Mouse (Mus musculus): Measurements from ENCODE around the gene Tex261. TPM values are rescaled to one million over a fixed set of nuclear protein-coding genes. Genes with fewer than 3 reads are reported as not detected.

The Tex261 gene
- polyA plus RNA-seq, 1 experiment from 2014 or later: 77.3 TPM

GRCm38 (mm10) chr6:83749286-83749685 lies 26.3 kb downstream of the Tex261 start:
- 64% methylated on average over 3 of the region's 3 CpGs for WGBS
- Histone ChIP-seq H3K27ac (ENCODE audit: low read depth, low read length) (no peak overlapping the region), H3K9ac (ENCODE audit: low read depth, low read length) (no peak overlapping the region), H3K36me3 (ENCODE audit: control insufficient read depth, insufficient read depth, low read length) (no peaks in the 10 kb centered on the region), H3K4me1 (replicated peaks; ENCODE audit: control insufficient read depth, insufficient read depth, low read length) (no peaks in the 10 kb centered on the region), H3K4me3 (ENCODE audit: low read depth, low read length) (no peak overlapping the region), H3K9me3 (ENCODE audit: control insufficient read depth, low read length) (no peaks in the 10 kb centered on the region), H3K27me3 (replicated peaks; ENCODE audit: control insufficient read depth, insufficient read depth, low read length) (peaks cover 26% of the 10 kb centered on the region), H3K4me2 (no peak overlapping the region)
- ATAC-seq (replicated peaks; ENCODE audit: low FRiP score): no peak
- DNase-seq (ENCODE audit: low spot score): no peak

- WGBS: 50% methylated on average over 2 of the region's 2 CpGs
- H3K27me3 ChIP-seq (replicated peaks; ENCODE audit: control insufficient read depth, insufficient read depth, low read length): peaks cover 4% of the 10 kb centered on the region
Observed at GRCm38 (mm10) chr6:83745466-83745865, 30.1 kb downstream of the Tex261 start.

GRCm38 (mm10) chr6:83744557-83744956 lies 31.1 kb downstream of the Tex261 start:
- no peaks in the 10 kb centered on the region for H3K36me3 ChIP-seq (ENCODE audit: control insufficient read depth, insufficient read depth, low read length)
- peaks cover 4% of the 10 kb centered on the region for H3K27me3 ChIP-seq (replicated peaks; ENCODE audit: control insufficient read depth, insufficient read depth, low read length)

More at GRCm38 (mm10) chr6:83745466-83745865, 30.1 kb downstream of the Tex261 start:
- no peaks in the 10 kb centered on the region for H3K36me3 ChIP-seq (ENCODE audit: control insufficient read depth, insufficient read depth, low read length)
- H3K4me3 ChIP-seq (ENCODE audit: low read depth, low read length): no peak overlapping the region
- H3K4me1 ChIP-seq (replicated peaks; ENCODE audit: control insufficient read depth, insufficient read depth, low read length): no peaks in the 10 kb centered on the region
- H3K9ac ChIP-seq (ENCODE audit: low read depth, low read length): no peak overlapping the region
- H3K4me2 ChIP-seq: no peak overlapping the region
- DNase-seq (ENCODE audit: low spot score) (no peak), ATAC-seq (replicated peaks; ENCODE audit: low FRiP score) (no peak)
- H3K9me3 ChIP-seq (ENCODE audit: control insufficient read depth, low read length): no peaks in the 10 kb centered on the region; the same call in 1 of the 2 replicates
- no peak overlapping the region for H3K27ac ChIP-seq (ENCODE audit: low read depth, low read length)

GRCm38 (mm10) chr6:83744126-83744525 lies 31.5 kb downstream of the Tex261 start:
- H3K4me3 ChIP-seq (ENCODE audit: low read depth, low read length): no peak overlapping the region
- H3K4me2 ChIP-seq: no peak overlapping the region
- DNase-seq (ENCODE audit: low spot score): no peak
- ATAC-seq (replicated peaks; ENCODE audit: low FRiP score): no peak
- no peak overlapping the region for H3K27ac ChIP-seq (ENCODE audit: low read depth, low read length)
- WGBS: 70% methylated on average over 5 of the region's 5 CpGs
- no peak overlapping the region for H3K9ac ChIP-seq (ENCODE audit: low read depth, low read length)
- no peaks in the 10 kb centered on the region; the same call in 1 of the 2 replicates for H3K9me3 ChIP-seq (ENCODE audit: control insufficient read depth, low read length)
- H3K36me3 ChIP-seq (ENCODE audit: control insufficient read depth, insufficient read depth, low read length): no peaks in the 10 kb centered on the region
- no peaks in the 10 kb centered on the region for H3K4me1 ChIP-seq (replicated peaks; ENCODE audit: control insufficient read depth, insufficient read depth, low read length)
- peaks cover 4% of the 10 kb centered on the region for H3K27me3 ChIP-seq (replicated peaks; ENCODE audit: control insufficient read depth, insufficient read depth, low read length)

More at GRCm38 (mm10) chr6:83744557-83744956, 31.1 kb downstream of the Tex261 start:
- WGBS: 47% methylated on average over 5 of the region's 5 CpGs
- Histone ChIP-seq H3K9me3 (ENCODE audit: control insufficient read depth, low read length) (no peaks in the 10 kb centered on the region; the same call in 1 of the 2 replicates), H3K4me3 (ENCODE audit: low read depth, low read length) (no peak overlapping the region), H3K27ac (ENCODE audit: low read depth, low read length) (no peak overlapping the region), H3K4me2 (no peak overlapping the region), H3K4me1 (replicated peaks; ENCODE audit: control insufficient read depth, insufficient read depth, low read length) (no peaks in the 10 kb centered on the region), H3K9ac (ENCODE audit: low read depth, low read length) (no peak overlapping the region)
- ATAC-seq (replicated peaks; ENCODE audit: low FRiP score) (no peak), DNase-seq (ENCODE audit: low spot score) (no peak)

GRCm38 (mm10) chr6:83743212-83743611 lies 32.4 kb downstream of the Tex261 start:
- Histone ChIP-seq H3K36me3 (ENCODE audit: control insufficient read depth, insufficient read depth, low read length) (no peaks in the 10 kb centered on the region), H3K9me3 (ENCODE audit: control insufficient read depth, low read length) (no peaks in the 10 kb centered on the region; the same call in 1 of the 2 replicates), H3K4me1 (replicated peaks; ENCODE audit: control insufficient read depth, insufficient read depth, low read length) (no peaks in the 10 kb centered on the region), H3K4me2 (no peak overlapping the region), H3K9ac (ENCODE audit: low read depth, low read length) (no peak overlapping the region), H3K4me3 (ENCODE audit: low read depth, low read length) (no peak overlapping the region), H3K27ac (ENCODE audit: low read depth, low read length) (no peak overlapping the region), H3K27me3 (replicated peaks; ENCODE audit: control insufficient read depth, insufficient read depth, low read length) (peaks cover 4% of the 10 kb centered on the region)
- WGBS: 53% methylated on average over 5 of the region's 5 CpGs
- ATAC-seq (replicated peaks; ENCODE audit: low FRiP score) (no peak), DNase-seq (ENCODE audit: low spot score) (no peak)

GRCm38 (mm10) chr6:83742761-83743160 lies 32.9 kb downstream of the Tex261 start, which contains the start of gene Atp6v1b1:
Gene Atp6v1b1, plus strand, starts transcription at chr6:83742990.
- Histone ChIP-seq H3K4me2 (no peak within 1 kb of the TSS), H3K4me3 (ENCODE audit: low read depth, low read length) (no peak within 1 kb of the TSS), H3K27me3 (replicated peaks; ENCODE audit: control insufficient read depth, insufficient read depth, low read length) (peaks cover 4% of the 10 kb centered on the region), H3K36me3 (ENCODE audit: control insufficient read depth, insufficient read depth, low read length) (no peaks in the 10 kb centered on the region), H3K27ac (ENCODE audit: low read depth, low read length) (no peak within 1 kb of the TSS), H3K9me3 (ENCODE audit: control insufficient read depth, low read length) (no peaks in the 10 kb centered on the region; the same call in 1 of the 2 replicates), H3K9ac (ENCODE audit: low read depth, low read length) (no peak within 1 kb of the TSS), H3K4me1 (replicated peaks; ENCODE audit: control insufficient read depth, insufficient read depth, low read length) (no peaks in the 10 kb centered on the region)
- DNase-seq (ENCODE audit: low spot score) (no peak), ATAC-seq (replicated peaks; ENCODE audit: low FRiP score) (no peak)
- WGBS: 46% methylated on average over 5 of the region's 5 CpGs

- no peak overlapping the region for H3K4me2 ChIP-seq
- H3K4me3 ChIP-seq (ENCODE audit: low read depth, low read length): no peak overlapping the region
- no peaks in the 10 kb centered on the region for H3K36me3 ChIP-seq (ENCODE audit: control insufficient read depth, insufficient read depth, low read length)
- WGBS: 68% methylated on average over 6 of the region's 6 CpGs
- no peaks in the 10 kb centered on the region; the same call in 1 of the 2 replicates for H3K27me3 ChIP-seq (replicated peaks; ENCODE audit: control insufficient read depth, insufficient read depth, low read length)
- no peak for DNase-seq (ENCODE audit: low spot score)
- peaks cover 3% of the 10 kb centered on the region for H3K9me3 ChIP-seq (ENCODE audit: control insufficient read depth, low read length)
- ATAC-seq (replicated peaks; ENCODE audit: low FRiP score): no peak
- no peaks in the 10 kb centered on the region for H3K4me1 ChIP-seq (replicated peaks; ENCODE audit: control insufficient read depth, insufficient read depth, low read length)
- H3K9ac ChIP-seq (ENCODE audit: low read depth, low read length): no peak overlapping the region
- H3K27ac ChIP-seq (ENCODE audit: low read depth, low read length): no peak overlapping the region
Observed at GRCm38 (mm10) chr6:83738596-83738995, 37.0 kb downstream of the Tex261 start.

- H3K4me3 ChIP-seq (ENCODE audit: low read depth, low read length): no peak overlapping the region
Observed at GRCm38 (mm10) chr6:83737311-83737710, 38.3 kb downstream of the Tex261 start.

GRCm38 (mm10) chr6:83731128-83731527 lies 44.5 kb downstream of the Tex261 start:
- Histone ChIP-seq H3K4me2 (no peak overlapping the region), H3K9ac (ENCODE audit: low read depth, low read length) (no peak overlapping the region), H3K36me3 (ENCODE audit: control insufficient read depth, insufficient read depth, low read length) (no peaks in the 10 kb centered on the region), H3K4me1 (replicated peaks; ENCODE audit: control insufficient read depth, insufficient read depth, low read length) (no peaks in the 10 kb centered on the region), H3K4me3 (ENCODE audit: low read depth, low read length) (no peak overlapping the region), H3K27me3 (replicated peaks; ENCODE audit: control insufficient read depth, insufficient read depth, low read length) (peaks cover 3% of the 10 kb centered on the region; the same call in 1 of the 2 replicates), H3K27ac (ENCODE audit: low read depth, low read length) (no peak overlapping the region), H3K9me3 (ENCODE audit: control insufficient read depth, low read length) (peaks cover 3% of the 10 kb centered on the region; the same call in 1 of the 2 replicates)
- no peak for ATAC-seq (replicated peaks; ENCODE audit: low FRiP score)
- WGBS: 25% methylated on average over 5 of the region's 5 CpGs
- peak; percentile 68 for DNase-seq (ENCODE audit: low spot score)

More at GRCm38 (mm10) chr6:83737311-83737710, 38.3 kb downstream of the Tex261 start:
- Histone ChIP-seq H3K36me3 (ENCODE audit: control insufficient read depth, insufficient read depth, low read length) (no peaks in the 10 kb centered on the region), H3K27ac (ENCODE audit: low read depth, low read length) (no peak overlapping the region), H3K9me3 (ENCODE audit: control insufficient read depth, low read length) (peaks cover 3% of the 10 kb centered on the region), H3K9ac (ENCODE audit: low read depth, low read length) (no peak overlapping the region), H3K27me3 (replicated peaks; ENCODE audit: control insufficient read depth, insufficient read depth, low read length) (no peaks in the 10 kb centered on the region; the same call in 1 of the 2 replicates), H3K4me2 (no peak overlapping the region), H3K4me1 (replicated peaks; ENCODE audit: control insufficient read depth, insufficient read depth, low read length) (no peaks in the 10 kb centered on the region)
- 22% methylated on average over 13 of the region's 13 CpGs for WGBS
- ATAC-seq (replicated peaks; ENCODE audit: low FRiP score): no peak
- DNase-seq (ENCODE audit: low spot score): no peak

Measured in liver, embryonic 11.5 days (tissue).